Mouse (Mus musculus) midbrain, embryonic 14.5 days (tissue): ENCODE data around the gene Ttyh1. TPM values are rescaled to one million over a fixed set of nuclear protein-coding genes. Genes with fewer than 3 reads are reported as not detected.

ENCODE experiments used
- ATAC-seq: fragments of 200-750 bp; cut with Nextera tagmentation; 2 replicates; pipeline ENCODE4 v1.8.0; 2017; ENCODE audit warnings: moderate number of reproducible peaks, moderate library complexity; ENCODE audit not compliant: low FRiP score, low TSS enrichment
- DNase-seq: peaks from one replicate; pipeline ENCODE4 v3.0.0-alpha.2; 2015
- H3K27ac ChIP-seq: fragments of 300-500 bp; sonication (generic); replicated peaks from 2 replicates; pipeline ENCODE4 v1.5.1; 2014; ENCODE audit warnings: mild to moderate bottlenecking, low read depth, low read length, moderate library complexity
- H3K27me3 ChIP-seq: fragments of 300-500 bp; sonication (generic); 2 replicates; pipeline ENCODE4 v1.6.1; 2014; ENCODE audit warnings: low read length, control low read depth, mixed read lengths; ENCODE audit not compliant: control insufficient read depth, insufficient read depth
- H3K36me3 ChIP-seq: fragments of 300-500 bp; sonication (generic); 2 replicates; pipeline ENCODE4 v1.6.1; 2014; ENCODE audit warnings: low read length, control low read depth; ENCODE audit not compliant: control insufficient read depth, insufficient read depth
- H3K4me1 ChIP-seq: fragments of 300-500 bp; sonication (generic); 2 replicates; pipeline ENCODE4 v1.6.1; 2014; ENCODE audit warnings: mild to moderate bottlenecking, antibody characterized with exemption, low read length, control low read depth; ENCODE audit not compliant: control insufficient read depth, insufficient read depth
- H3K4me2 ChIP-seq: fragments of 300-500 bp; sonication (generic); 2 replicates; pipeline ENCODE4 v1.6.1; 2014; ENCODE audit warnings: mild to moderate bottlenecking, low read length, moderate library complexity
- H3K4me3 ChIP-seq: fragments of 300-500 bp; sonication (generic); replicated peaks from 2 replicates; pipeline ENCODE4 v1.5.1; 2014; ENCODE audit warnings: low read depth, low read length
- H3K9ac ChIP-seq: fragments of 300-500 bp; sonication (generic); replicated peaks from 2 replicates; pipeline ENCODE4 v1.6.1; 2014; ENCODE audit warnings: mild to moderate bottlenecking, low read length, moderate library complexity
- H3K9me3 ChIP-seq: fragments of 300-500 bp; sonication (generic); 2 replicates; pipeline ENCODE4 v1.6.1; 2016; ENCODE audit warnings: low read length, control low read depth, mixed read lengths; ENCODE audit not compliant: control insufficient read depth
- WGBS: fragments of 180-500 bp; shearing (Covaris S2); extraction: QIAGEN DNeasy Blood & Tissue Kit; methylation state at CpG from one replicate; pipeline ENCODE4 v1.1.7; 2014; 5-methylcytosine and 5-hydroxymethylcytosine counted together
- polyA plus RNA-seq: library from polyadenylated mRNA; unstranded; fragments of >200 nt; fragmentation: Nextera tagmentation; extraction: Ambion mirVana; gene quantifications from 2 replicates; pipeline ENCODE4 v1.2.1, GENCODE M21; 2014

Gene Ttyh1
- polyA plus RNA-seq, 1 experiment from 2014 or later = 112 TPM

DNA sequence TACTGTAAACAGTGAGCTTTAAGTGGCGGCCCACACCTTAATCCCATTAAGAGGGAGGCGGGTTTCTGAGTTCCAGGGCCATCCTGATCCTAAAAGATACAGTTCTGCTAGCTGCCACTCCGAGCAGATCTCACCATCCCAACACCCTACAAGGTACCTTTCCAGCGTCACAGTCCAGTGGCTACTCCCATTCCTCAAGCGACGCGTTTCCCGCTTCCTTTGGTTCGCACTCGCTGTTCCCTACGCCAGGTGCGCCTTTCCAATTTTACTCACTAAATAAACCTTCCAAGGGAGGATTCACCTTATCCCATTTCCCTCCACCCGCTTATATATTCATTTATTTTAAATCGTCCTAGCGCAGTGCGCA, 17.2 kb downstream of the Ttyh1 start:
- no peaks in the 10 kb centered on the region for H3K9me3 ChIP-seq
- H3K27me3 ChIP-seq = no peaks in the 10 kb centered on the region
- H3K27ac ChIP-seq = peak overlapping the region; percentile 98
- peaks cover 41% of the 10 kb centered on the region for H3K36me3 ChIP-seq
- WGBS = under 1% methylated on average over 16 of the region's 16 CpGs
- peak overlapping the region; percentile 72 for H3K4me2 ChIP-seq
- DNase-seq (no peak), ATAC-seq (peak; percentile 21)
- peak overlapping the region; percentile 78 for H3K4me3 ChIP-seq
- peak overlapping the region; percentile 31 for H3K9ac ChIP-seq
- H3K4me1 ChIP-seq = peaks cover 8% of the 10 kb centered on the region; the same call in 1 of the 2 replicates

DNA sequence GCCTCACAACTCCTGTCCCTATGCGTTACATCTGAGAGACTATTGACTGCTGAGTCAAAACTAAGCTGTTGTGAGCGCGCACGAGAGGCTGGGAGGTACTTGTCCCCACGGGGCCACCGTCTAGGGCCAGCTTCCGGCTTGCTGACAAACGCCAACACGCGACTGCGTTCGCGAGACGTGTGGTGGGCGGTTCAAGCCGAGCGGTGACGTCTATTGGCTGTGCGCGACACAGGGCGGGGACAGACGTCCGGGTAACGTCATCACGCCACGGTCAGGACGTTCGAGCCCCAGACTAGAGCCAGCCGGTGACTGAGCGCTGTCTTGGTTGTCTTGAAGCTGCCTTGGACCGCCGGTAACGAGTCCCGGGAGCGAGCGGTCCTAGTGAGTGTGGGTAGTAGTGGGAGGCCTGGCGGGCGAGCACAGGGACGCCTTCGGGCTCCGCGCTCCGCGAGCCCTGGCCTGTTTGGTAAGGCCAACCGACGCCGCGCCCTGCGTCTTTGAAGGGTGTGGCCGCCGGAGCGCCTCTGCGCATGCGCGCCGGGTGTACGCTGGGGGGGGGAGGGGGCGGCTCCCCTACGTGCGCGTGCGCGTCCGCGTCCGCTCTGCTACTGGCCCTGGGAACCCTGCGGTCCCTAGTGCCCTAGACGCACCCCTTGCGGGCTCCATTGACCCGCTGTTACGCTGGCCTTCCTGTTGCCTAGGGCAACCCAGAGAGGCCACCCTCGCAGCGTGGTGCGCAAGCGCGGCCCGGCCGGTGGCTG, 17.7 kb downstream of the Ttyh1 start, which contains the start of gene Leng8:
Gene Leng8 (plus strand): TSS at position 269 of the 761 bp plus-strand sequence.
- WGBS = under 1% methylated on average over 71 of the region's 78 CpGs
- peak within 1 kb of the TSS; percentile 78 for H3K4me3 ChIP-seq

DNA sequence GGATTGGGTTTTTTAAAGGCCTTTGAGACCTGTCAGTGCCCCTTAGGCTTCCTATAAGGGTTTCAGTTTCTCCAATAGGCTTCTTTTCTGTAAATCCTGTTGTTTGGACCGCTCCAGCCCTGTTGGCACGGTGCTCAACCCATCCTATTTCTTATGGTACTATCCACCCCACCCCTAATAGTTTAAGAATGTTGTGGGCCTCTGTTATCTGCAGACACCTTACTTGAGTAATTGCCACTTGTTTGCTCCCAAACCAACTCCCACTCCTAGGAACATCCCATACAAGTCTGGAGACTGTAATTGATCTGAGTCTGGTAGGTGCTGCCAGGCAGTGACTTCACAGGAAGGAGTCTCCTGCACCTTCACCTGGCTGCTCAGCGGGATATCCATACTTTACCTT, 18.5 kb downstream of the Ttyh1 start:
- H3K4me1 ChIP-seq = peaks cover 8% of the 10 kb centered on the region; the same call in 1 of the 2 replicates
- no peaks in the 10 kb centered on the region for H3K27me3 ChIP-seq
- 53% methylated on average over 3 of the region's 3 CpGs for WGBS
- H3K9me3 ChIP-seq = no peaks in the 10 kb centered on the region
- no peak for DNase-seq
- H3K36me3 ChIP-seq = peaks cover 53% of the 10 kb centered on the region
- H3K9ac ChIP-seq = peak overlapping the region; percentile 83
- peak overlapping the region; percentile 98 for H3K27ac ChIP-seq
- peak overlapping the region; percentile 78 for H3K4me3 ChIP-seq
- peak overlapping the region; percentile 72 for H3K4me2 ChIP-seq
- no peak for ATAC-seq

More for the DNA sequence above, 17.7 kb downstream of the Ttyh1 start, which contains the start of gene Leng8:
- Histone ChIP-seq H3K9ac (peak within 1 kb of the TSS; percentile 83), H3K36me3 (peaks cover 47% of the 10 kb centered on the region), H3K9me3 (no peaks in the 10 kb centered on the region), H3K4me1 (peaks cover 8% of the 10 kb centered on the region; the same call in 1 of the 2 replicates), H3K27me3 (no peaks in the 10 kb centered on the region), H3K4me2 (peak within 1 kb of the TSS; percentile 72), H3K27ac (peak within 1 kb of the TSS; percentile 98)
- peak; percentile 99 for DNase-seq
- peak; percentile 99 for ATAC-seq

DNA sequence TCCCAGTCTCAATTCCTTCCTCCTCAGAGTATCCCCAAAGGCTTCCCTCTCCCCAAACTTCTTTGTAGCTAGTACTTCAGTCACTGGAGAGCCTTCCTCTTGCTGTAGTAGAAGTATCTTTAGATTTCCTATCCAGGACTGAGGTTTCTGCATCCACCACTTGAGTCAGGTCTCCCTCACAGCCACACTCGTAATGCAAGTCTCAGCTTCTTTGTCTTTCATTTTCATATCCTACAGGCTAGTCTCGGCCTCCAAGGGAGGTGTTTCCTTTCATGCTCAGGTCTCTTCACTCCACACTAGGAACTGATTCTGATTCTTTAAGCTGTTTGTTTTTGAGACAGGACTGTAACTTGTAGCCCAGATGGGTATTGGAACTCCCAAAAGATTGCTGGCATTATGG, 19.0 kb downstream of the Ttyh1 start:
- Histone ChIP-seq H3K27ac (no peak overlapping the region), H3K9ac (no peak overlapping the region)
- WGBS = 85% methylated on average over 2 of the region's 2 CpGs

DNA sequence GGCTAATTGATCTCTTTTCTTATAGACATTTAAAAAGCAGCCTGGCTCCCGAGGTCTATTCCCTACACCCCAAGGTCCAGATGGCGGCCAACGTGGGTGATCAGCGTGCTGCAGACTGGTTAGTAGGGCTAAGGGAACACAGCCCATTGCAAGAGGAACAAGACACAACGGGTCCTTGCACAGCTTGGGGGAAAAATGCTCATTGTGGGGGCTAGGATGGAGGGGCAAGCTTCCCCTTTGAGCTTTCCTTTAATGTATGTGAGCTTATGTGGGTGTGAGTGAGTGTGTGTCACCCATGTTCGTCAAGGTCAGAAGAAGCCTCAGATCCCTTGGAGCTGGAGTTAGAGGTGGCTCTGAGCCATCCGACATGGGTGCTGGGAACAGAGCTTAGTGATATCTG, 19.5 kb downstream of the Ttyh1 start:
- ATAC-seq = no peak
- Histone ChIP-seq H3K36me3 (peaks cover 54% of the 10 kb centered on the region), H3K9ac (no peak overlapping the region), H3K27ac (no peak overlapping the region), H3K4me3 (no peak overlapping the region), H3K9me3 (no peaks in the 10 kb centered on the region), H3K4me1 (peaks cover 8% of the 10 kb centered on the region; the same call in 1 of the 2 replicates), H3K27me3 (no peaks in the 10 kb centered on the region), H3K4me2 (peak overlapping the region; percentile 2; the same call in 1 of the 2 replicates)
- no peak for DNase-seq
- 92% methylated on average over 7 of the region's 7 CpGs for WGBS

More for the DNA sequence above, 19.0 kb downstream of the Ttyh1 start:
- peak overlapping the region; percentile 78; the same call in 1 of the 2 replicates for H3K4me3 ChIP-seq
- peak overlapping the region; percentile 72 for H3K4me2 ChIP-seq
- H3K4me1 ChIP-seq = peaks cover 8% of the 10 kb centered on the region; the same call in 1 of the 2 replicates
- H3K9me3 ChIP-seq = no peaks in the 10 kb centered on the region
- H3K36me3 ChIP-seq = peaks cover 53% of the 10 kb centered on the region
- H3K27me3 ChIP-seq = no peaks in the 10 kb centered on the region
- no peak for DNase-seq
- ATAC-seq = no peak

DNA sequence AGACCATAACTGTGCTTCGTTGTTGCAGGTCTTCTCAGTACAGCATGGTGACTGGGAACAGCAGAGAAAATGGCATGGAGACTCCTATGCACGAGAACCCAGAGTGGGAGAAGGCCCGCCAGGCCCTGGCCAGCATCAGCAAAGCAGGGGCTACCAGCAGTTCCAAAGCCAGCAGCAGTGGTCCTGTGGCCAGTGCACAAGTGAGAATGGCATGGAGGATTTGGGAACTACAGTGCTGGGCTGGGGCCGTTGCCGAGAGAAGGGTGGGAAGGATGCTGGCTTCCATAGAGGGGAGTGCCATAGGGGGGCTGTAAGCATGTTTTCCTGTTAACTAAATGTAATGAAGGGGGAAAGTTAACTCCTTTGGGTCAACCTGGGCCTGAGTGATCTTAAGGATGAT, 20.2 kb downstream of the Ttyh1 start:
- WGBS = 95% methylated on average over 5 of the region's 5 CpGs
- no peak for DNase-seq
- H3K27ac ChIP-seq = no peak overlapping the region
- no peak overlapping the region for H3K4me2 ChIP-seq
- ATAC-seq = no peak
- H3K9me3 ChIP-seq = no peaks in the 10 kb centered on the region
- no peaks in the 10 kb centered on the region for H3K27me3 ChIP-seq
- H3K36me3 ChIP-seq = peaks cover 59% of the 10 kb centered on the region
- no peak overlapping the region for H3K9ac ChIP-seq
- H3K4me3 ChIP-seq = no peak overlapping the region
- peaks cover 8% of the 10 kb centered on the region; the same call in 1 of the 2 replicates for H3K4me1 ChIP-seq

DNA sequence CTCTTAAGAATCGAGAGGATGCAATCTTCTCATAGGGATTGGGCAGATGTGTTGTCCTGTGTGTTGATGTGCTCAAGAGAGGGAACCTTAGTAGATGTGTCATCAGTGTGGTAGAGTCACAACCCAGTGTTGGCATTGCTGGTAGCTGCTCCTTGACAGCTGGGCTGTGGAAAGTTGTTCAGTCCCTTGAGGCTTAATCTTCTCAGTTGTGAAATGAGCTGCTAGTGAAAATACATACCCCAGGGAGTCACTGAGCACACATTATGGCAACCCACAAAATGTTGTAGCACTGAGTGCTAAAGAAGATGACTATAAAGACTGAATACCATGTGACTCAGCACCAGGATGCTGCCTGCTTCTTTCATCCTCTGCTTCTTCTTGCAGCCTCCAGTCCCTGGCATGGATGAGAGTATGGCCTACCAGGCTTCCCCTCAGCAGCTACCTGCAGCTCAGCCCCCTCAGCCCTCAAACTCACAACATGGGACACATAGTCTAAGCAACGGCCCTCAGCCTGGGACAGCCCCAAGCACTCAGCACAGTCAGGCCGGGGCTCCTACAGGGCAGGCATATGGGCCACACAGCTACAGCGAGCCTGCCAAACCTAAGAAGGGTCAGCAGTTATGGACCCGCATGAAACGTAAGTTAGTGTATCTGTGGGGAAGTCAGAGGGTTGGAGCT, 22.6 kb downstream of the Ttyh1 start:
- Histone ChIP-seq H3K4me2 (no peak overlapping the region), H3K9ac (no peak overlapping the region), H3K36me3 (peaks cover 83% of the 10 kb centered on the region), H3K4me1 (peaks cover 8% of the 10 kb centered on the region; the same call in 1 of the 2 replicates), H3K4me3 (no peak overlapping the region), H3K27ac (no peak overlapping the region), H3K27me3 (no peaks in the 10 kb centered on the region), H3K9me3 (no peaks in the 10 kb centered on the region)
- DNase-seq (no peak), ATAC-seq (no peak)
- WGBS = 88% methylated on average over 6 of the region's 6 CpGs

DNA sequence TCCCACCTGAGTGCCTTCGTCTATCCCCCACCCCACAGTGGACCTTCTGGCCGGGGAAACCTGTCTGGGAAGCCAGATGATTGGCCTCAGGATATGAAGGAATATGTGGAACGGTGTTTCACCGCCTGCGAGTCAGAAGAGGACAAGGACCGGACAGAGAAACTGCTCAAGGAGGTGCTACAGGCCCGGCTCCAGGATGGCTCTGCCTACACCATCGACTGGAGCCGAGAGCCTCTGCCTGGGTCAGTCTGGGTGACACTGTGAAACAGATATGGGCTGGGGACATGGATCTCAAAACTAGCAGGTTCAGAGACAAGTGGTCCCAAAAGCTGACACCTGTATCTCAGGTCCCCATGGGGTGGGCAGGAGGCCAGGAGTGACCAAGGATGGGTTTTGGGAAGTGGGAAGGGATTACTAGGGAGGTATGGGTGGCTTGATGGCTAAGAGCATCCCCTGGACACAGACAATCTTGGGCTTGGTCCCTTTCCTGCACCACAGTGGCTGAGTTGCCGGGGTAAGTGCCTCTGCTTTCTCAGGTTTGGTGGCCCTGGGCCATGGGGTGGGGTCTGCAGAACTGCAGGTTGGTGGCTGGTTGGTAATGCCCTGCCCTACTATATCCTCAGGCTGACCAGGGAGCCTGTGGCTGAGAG, 23.7 kb downstream of the Ttyh1 start:
- no peak overlapping the region for H3K9ac ChIP-seq
- H3K27ac ChIP-seq = no peak overlapping the region
- no peak for ATAC-seq
- no peaks in the 10 kb centered on the region for H3K9me3 ChIP-seq
- no peak for DNase-seq
- H3K4me3 ChIP-seq = no peak overlapping the region
- no peaks in the 10 kb centered on the region for H3K27me3 ChIP-seq
- H3K36me3 ChIP-seq = peaks cover 94% of the 10 kb centered on the region
- WGBS = 95% methylated on average over 10 of the region's 10 CpGs
- H3K4me2 ChIP-seq = no peak overlapping the region
- peaks cover 4% of the 10 kb centered on the region; the same call in 1 of the 2 replicates for H3K4me1 ChIP-seq
